Mouse (Mus musculus) heart, adult 2 months (tissue): ENCODE results near the gene Chchd2. TPM values are rescaled to one million over a fixed set of nuclear protein-coding genes. Genes with fewer than 3 reads are reported as not detected.

Experiments
- DNase-seq, 2 experiments: peaks; one replicate each; pipeline ENCODE4 v3.0.0; 2021
- H3K27ac ChIP-seq: fragments of 200-600 bp; 2 replicates; pipeline ENCODE4 v1.8.1; 2022
- H3K27me3 ChIP-seq: fragments of 200-500 bp; 2 replicates; pipeline ENCODE4 v1.6.1; 2012; ENCODE audit warnings: mild to moderate bottlenecking, low read length, inconsistent platforms, mixed read lengths; ENCODE audit not compliant: control insufficient read depth, insufficient read depth
- H3K36me3 ChIP-seq: fragments of 200-500 bp; 2 replicates; pipeline ENCODE4 v1.6.1; 2012; ENCODE audit warnings: low read length, inconsistent platforms; ENCODE audit not compliant: control insufficient read depth, insufficient read depth
- H3K4me1 ChIP-seq: fragments of 200-500 bp; 2 replicates; pipeline ENCODE4 v1.6.1; 2011; ENCODE audit warnings: low read length; ENCODE audit not compliant: control insufficient read depth, insufficient read depth
- H3K4me3 ChIP-seq: fragments of 200-600 bp; 2 replicates; pipeline ENCODE4 v1.8.1; 2022
- H3K79me2 ChIP-seq: fragments of 200-500 bp; replicated peaks from 2 replicates; pipeline ENCODE4 v1.6.1; 2012; ENCODE audit warnings: mild to moderate bottlenecking, inconsistent platforms, low read length, moderate library complexity, mixed read lengths; ENCODE audit not compliant: control insufficient read depth, insufficient read depth
- H3K9ac ChIP-seq: fragments of 200-500 bp; 2 replicates; pipeline ENCODE4 v1.6.1; 2012; ENCODE audit warnings: low read depth, mild to moderate bottlenecking, control low read depth, inconsistent platforms, low read length, mixed read lengths
- CTCF ChIP-seq: fragments of 200-600 bp; IDR thresholded peaks from 2 replicates; pipeline ENCODE4 v1.8.1; 2022; ENCODE audit warnings: antibody characterized with exemption, mild to moderate bottlenecking, moderate library complexity
- EP300 ChIP-seq: fragments of 200-500 bp; IDR thresholded peaks from 2 replicates; pipeline ENCODE4 v1.6.1; 2011; ENCODE audit warnings: low read depth, low read length, control low read depth; ENCODE audit not compliant: insufficient read depth
- POLR2A ChIP-seq: fragments of 200-500 bp; IDR thresholded peaks from 2 replicates; pipeline ENCODE4 v1.6.1; 2011; ENCODE audit warnings: mild to moderate bottlenecking, low read depth, low read length, control low read depth; ENCODE audit not compliant: insufficient read depth
- WGBS: fragments of 180-500 bp; shearing (Covaris S2); methylation state at CpG from one replicate; pipeline ENCODE4 v1.1.7; 2018; 5-methylcytosine and 5-hydroxymethylcytosine counted together
- intact Hi-C: fragments of 180-260 bp; cut with DNase I; formaldehyde crosslinking; loops from one replicate; pipeline ENCODE4 v1.15.1; 2025
- polyA plus RNA-seq: library from polyadenylated mRNA; depleted of rRNA; stranded (reverse); fragments of >200 nt; gene quantifications from 2 replicates; pipeline ENCODE4 v1.2.3, GENCODE M21; 2012
- total RNA-seq, 2 experiments: library from RNA; stranded (reverse); gene quantifications; 2 replicates each; pipeline ENCODE4 v1.2.3; 2021

Gene Chchd2
- total and polyA plus RNA-seq, 3 experiments, result 988 to 1,153 (median 1,016) TPM

DNA sequence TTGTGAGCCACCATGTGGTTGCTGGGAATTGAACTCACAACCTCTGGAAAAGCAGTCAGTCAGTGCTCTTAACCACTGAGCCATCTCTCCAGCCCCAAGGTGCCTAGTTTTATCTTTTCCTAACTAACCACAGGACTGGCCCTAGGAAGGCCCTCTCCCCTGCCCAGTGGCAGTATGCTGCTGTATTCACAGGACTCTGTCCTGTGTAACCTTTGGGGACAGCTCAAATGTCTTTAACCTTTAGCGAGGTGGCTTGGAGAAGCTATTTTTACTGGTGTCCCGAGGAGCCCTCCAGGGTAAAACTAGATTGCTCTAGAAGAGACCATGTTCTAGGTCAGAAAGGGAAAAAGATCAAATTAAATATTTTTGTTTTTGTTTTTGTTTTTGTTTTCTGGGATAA is 16.0 kb downstream of the Chchd2 start:
- intact Hi-C loops, result no loop called here
- H3K79me2 ChIP-seq, result no peaks in the 10 kb centered on the region
- no peaks in the 10 kb centered on the region for H3K27me3 ChIP-seq
- TF ChIP-seq CTCF (no peak), EP300 (no peak), POLR2A (no peak)
- H3K27ac ChIP-seq, result no peak overlapping the region
- no peak for DNase-seq
- H3K36me3 ChIP-seq, result no peaks in the 10 kb centered on the region
- H3K4me1 ChIP-seq, result no peaks in the 10 kb centered on the region
- H3K4me3 ChIP-seq, result no peak overlapping the region
- WGBS, result 55% methylated on average over 2 of the region's 2 CpGs
- no peak overlapping the region for H3K9ac ChIP-seq

DNA sequence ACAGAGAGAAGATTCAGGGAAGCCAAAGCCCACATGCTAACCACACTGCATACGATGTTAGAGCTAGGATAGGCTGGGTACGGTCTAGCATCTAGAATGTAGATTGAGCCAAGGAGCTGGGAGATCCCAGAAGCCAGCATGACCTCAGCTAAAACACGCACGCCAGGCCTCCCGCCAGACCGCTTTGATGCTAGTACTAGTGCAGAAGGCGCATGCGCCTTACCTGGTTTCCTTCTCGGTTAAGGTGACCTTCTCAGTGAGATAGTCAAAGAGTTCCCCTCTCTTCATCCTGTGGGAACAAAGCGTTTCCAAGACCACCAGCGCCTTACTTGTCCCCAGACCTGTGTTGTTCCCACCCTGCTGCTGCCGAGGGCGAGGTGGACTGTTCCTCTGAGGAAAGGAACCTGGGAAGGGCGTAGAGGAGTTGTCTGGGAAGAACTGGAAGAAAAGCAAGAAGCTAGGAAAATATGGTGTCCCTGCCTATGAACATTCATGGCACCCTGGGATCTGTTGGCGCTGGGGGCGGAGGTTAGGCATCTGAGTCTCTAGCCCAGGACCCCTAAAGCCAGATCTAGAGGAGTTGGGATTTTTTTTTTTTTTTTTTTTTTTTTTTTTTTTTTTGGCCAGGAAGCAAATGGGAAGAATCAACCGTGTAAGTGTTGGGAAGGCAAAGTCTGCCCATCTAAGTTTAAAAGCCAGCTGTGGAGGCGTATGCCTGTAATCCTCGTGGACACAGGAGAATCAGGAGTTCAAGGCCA is 17.9 kb downstream of the Chchd2 start:
- H3K36me3 ChIP-seq, result no peaks in the 10 kb centered on the region
- H3K27ac ChIP-seq, result no peak overlapping the region
- H3K79me2 ChIP-seq, result no peaks in the 10 kb centered on the region
- 84% methylated on average over 19 of the region's 19 CpGs for WGBS
- no peak overlapping the region for H3K9ac ChIP-seq
- H3K4me3 ChIP-seq, result no peak overlapping the region
- no peak for DNase-seq
- H3K27me3 ChIP-seq, result no peaks in the 10 kb centered on the region
- H3K4me1 ChIP-seq, result peaks cover under 1% of the 10 kb centered on the region; the same call in 1 of the 2 replicates
- intact Hi-C loops, result no loop called here
- TF ChIP-seq POLR2A, result no peak

DNA sequence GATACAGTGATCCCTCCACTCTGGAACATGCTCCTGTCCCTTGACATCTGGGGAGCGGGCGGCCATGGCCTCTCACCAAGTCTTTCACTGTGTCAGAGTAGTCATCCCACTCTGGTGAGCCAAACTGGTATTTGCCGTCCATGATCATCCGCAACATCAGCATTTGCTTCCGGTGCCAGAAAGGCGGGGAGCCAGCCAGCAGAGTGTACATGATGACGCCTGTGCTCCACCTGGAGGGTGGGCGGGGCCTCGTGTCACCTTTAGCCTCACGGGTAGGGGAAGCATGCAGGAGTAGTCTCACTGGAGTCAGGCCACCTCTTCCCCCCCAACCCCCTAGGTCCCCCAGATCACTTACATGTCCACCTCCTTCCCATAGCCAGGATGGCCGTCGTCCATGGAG is 21.4 kb downstream of the Chchd2 start:
- Histone ChIP-seq H3K4me1 (peaks cover 3% of the 10 kb centered on the region; the same call in 1 of the 2 replicates), H3K9ac (no peak overlapping the region), H3K27me3 (no peaks in the 10 kb centered on the region), H3K36me3 (no peaks in the 10 kb centered on the region), H3K4me3 (no peak overlapping the region), H3K27ac (no peak overlapping the region), H3K79me2 (no peaks in the 10 kb centered on the region)
- intact Hi-C loops, result no loop called here
- DNase-seq, result no peak
- no peak for TF ChIP-seq POLR2A
- no peak for TF ChIP-seq CTCF
- TF ChIP-seq EP300, result no peak
- WGBS, result 85% methylated on average over 12 of the region's 12 CpGs

DNA sequence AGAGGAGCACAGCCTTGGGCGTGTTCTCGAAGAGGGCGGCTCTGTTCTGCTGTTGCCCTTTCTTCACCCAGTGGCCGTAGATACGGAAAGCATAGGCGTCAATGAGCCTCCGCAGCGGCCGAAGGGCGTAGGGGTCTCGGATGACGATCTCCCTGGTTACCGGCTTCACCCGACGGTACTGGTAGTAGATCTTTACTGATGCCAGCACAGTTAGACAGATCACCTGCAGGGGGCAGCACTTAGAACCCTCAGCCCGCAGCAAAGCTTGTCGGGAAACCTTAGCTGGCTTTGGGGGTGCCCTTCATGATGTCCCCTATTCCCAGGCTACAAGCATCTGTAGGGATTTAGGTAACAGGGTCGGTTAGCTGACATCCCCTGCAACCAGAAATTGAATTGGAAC is 22.8 kb downstream of the Chchd2 start:
- H3K27me3 ChIP-seq, result no peaks in the 10 kb centered on the region
- no peaks in the 10 kb centered on the region for H3K36me3 ChIP-seq
- no peak overlapping the region for H3K4me3 ChIP-seq
- H3K27ac ChIP-seq, result no peak overlapping the region
- TF ChIP-seq EP300 (no peak), CTCF (peak; percentile 69)
- no peak overlapping the region for H3K9ac ChIP-seq
- 13% methylated on average over 18 of the region's 18 CpGs for WGBS
- DNase-seq, result peak; percentile 21 to 48
- H3K4me1 ChIP-seq, result peaks cover 3% of the 10 kb centered on the region; the same call in 1 of the 2 replicates
- intact Hi-C loops, result no loop called here
- no peaks in the 10 kb centered on the region for H3K79me2 ChIP-seq

DNA sequence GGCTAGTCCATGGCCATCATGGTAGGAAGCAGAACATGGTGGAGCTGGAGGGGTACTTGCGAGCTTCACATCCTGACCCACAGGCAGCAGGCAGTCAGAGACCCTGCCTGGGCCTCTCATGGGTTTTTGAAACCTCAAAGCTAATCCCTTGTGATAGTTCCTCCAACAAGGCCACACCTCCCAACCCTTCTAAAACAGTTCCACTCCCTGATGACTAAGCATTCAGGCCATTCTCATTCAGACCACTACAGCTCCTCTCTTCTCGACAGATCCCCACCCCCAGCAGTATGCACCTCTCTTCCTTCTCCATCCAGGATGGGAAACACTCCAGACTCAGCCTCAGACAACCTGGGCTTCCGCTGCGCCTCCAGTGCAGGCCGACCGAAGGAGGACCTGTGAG is 24.9 kb downstream of the Chchd2 start:
- DNase-seq, result no peak
- H3K9ac ChIP-seq, result no peak overlapping the region
- no peaks in the 10 kb centered on the region for H3K36me3 ChIP-seq
- no peak overlapping the region for H3K27ac ChIP-seq
- whole genome bisulfite sequencing, result 96% methylated on average over 6 of the region's 6 CpGs
- H3K27me3 ChIP-seq, result no peaks in the 10 kb centered on the region
- intact Hi-C loops, result no loop called here
- TF ChIP-seq POLR2A (no peak), EP300 (no peak), CTCF (no peak)
- H3K4me1 ChIP-seq, result peaks cover 3% of the 10 kb centered on the region; the same call in 1 of the 2 replicates
- no peaks in the 10 kb centered on the region for H3K79me2 ChIP-seq
- no peak overlapping the region for H3K4me3 ChIP-seq

DNA sequence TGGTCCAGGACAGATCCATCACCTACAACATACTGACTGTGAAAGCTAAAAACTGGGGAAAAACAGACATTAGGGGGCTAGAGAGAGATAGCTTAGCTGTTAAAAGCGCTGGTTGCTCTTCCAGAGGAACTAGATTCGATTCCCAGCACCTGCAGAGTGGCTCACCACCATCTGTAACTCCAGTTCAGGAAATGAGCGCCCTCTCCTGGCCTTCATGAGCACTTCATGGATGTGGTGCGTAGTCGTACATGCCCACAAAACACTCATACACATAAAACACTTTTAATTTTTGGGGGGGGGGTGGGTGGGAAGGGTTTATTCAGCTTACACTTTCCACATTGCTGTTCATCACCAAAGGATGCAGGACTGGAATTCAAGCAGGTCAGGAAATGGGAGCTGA is 30.9 kb downstream of the Chchd2 start:
- Histone ChIP-seq H3K36me3 (no peaks in the 10 kb centered on the region), H3K4me3 (no peak overlapping the region), H3K27ac (no peak overlapping the region), H3K9ac (no peak overlapping the region), H3K4me1 (no peaks in the 10 kb centered on the region), H3K27me3 (no peaks in the 10 kb centered on the region), H3K79me2 (no peaks in the 10 kb centered on the region)
- DNase-seq, result no peak
- 89% methylated on average over 5 of the region's 5 CpGs for WGBS
- intact Hi-C loops, result no loop called here
- TF ChIP-seq CTCF, result peak; percentile 31
- no peak for TF ChIP-seq EP300
